Mouse (Mus musculus): ENCODE results near the gene Manf. TPM values are rescaled to one million over a fixed set of nuclear protein-coding genes. Genes with fewer than 3 reads are reported as not detected.

Manf gene
- 70.8 and 84.6 TPM in 2 replicates for polyA plus RNA-seq (2012; ENCODE audit: low replicate concordance)

GRCm38 (mm10) chr9:106891829-106892551, at the start of gene Manf:
Gene Manf (minus strand): TSS chr9:106891979.

GRCm38 (mm10) chr9:106886828-106887702, 4.7 kb downstream of the Manf start, which contains the start of gene Rbm15b:
Gene Rbm15b (minus strand): TSS chr9:106887428.

GRCm38 (mm10) chr9:106821618-106822380, 70.0 kb downstream of the Manf start, which contains the start of gene Dcaf1:
Gene Dcaf1 (plus strand): TSS chr9:106821874.

GRCm38 (mm10) chr9:106788812-106789321, 102.9 kb downstream of the Manf start, which contains the start of gene Rad54l2:
Gene Rad54l2 (minus strand): TSS chr9:106789194.

Other genes with a start within 250 kb of the Manf start
- not detected in 2 replicates for gene Grm2, start 235.9 kb downstream of the Manf start, polyA plus RNA-seq (2012; ENCODE audit: low replicate concordance)
- gene Tex264, start 206.1 kb downstream of the Manf start, polyA plus RNA-seq (2012; ENCODE audit: low replicate concordance), result 54.6 and 67.6 TPM in 2 replicates
- 3.3 and 7.6 TPM in 2 replicates for gene Rad54l2, start 102.8 kb downstream of the Manf start, polyA plus RNA-seq (2012; ENCODE audit: low replicate concordance)
- gene Dcaf1, start 70.1 kb downstream of the Manf start, polyA plus RNA-seq (2012; ENCODE audit: low replicate concordance), result 1.4 and 8.7 TPM in 2 replicates
- gene Rbm15b, start 4.6 kb downstream of the Manf start, polyA plus RNA-seq (2012; ENCODE audit: low replicate concordance), result 23.4 and 43.8 TPM in 2 replicates

Data from leukemia stem cell, adult 10-12 weeks (primary cell).